Mouse (Mus musculus): Measurements from ENCODE around the gene Ssc5d.

DNA sequence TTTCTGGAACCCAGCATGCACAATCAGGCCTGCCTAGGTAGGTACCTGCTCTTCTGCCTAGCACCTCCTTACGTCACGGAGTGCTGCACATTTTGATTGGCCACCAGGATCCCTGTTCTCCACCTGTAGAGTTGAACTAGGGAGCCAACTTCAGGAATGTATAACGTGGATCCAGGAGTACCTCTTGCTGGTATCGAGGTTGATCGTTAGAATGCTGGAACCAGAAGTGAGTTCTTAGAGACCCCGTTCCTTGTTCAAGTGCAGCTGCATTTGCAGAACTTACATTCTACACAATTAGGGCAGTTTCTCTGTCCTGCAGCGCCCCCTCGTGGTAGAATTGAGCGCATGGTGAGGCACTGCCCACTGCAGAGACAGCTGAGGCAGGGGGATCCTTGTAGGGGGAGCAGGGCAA, 14.5 kb downstream of the Ssc5d start:
- TF ChIP-seq POLR2A (IDR thresholded peaks at IDR 0.05; ENCODE audit: insufficient read depth, low read depth, low read length) (no peak), CTCF (IDR thresholded peaks at IDR 0.05) (peak; percentile 97)

Data from heart, adult 2 months (tissue).